Mouse (Mus musculus) forebrain, embryonic 15.5 days (tissue): ENCODE results near the gene Dcn. TPM values are rescaled to one million over a fixed set of nuclear protein-coding genes. Genes with fewer than 3 reads are reported as not detected.

ENCODE experiments used
- ATAC-seq: fragments of 200-750 bp; cut with Nextera tagmentation; replicated peaks from 2 replicates; pipeline ENCODE4 v1.8.0; 2017; ENCODE audit warnings: mild to moderate bottlenecking, moderate TSS enrichment, moderate library complexity
- H3K27ac ChIP-seq: fragments of 300-500 bp; sonication (generic); replicated peaks from 2 replicates; pipeline ENCODE4 v1.5.1; 2015; ENCODE audit warnings: mild to moderate bottlenecking, inconsistent platforms
- H3K27me3 ChIP-seq: fragments of 300-500 bp; sonication (generic); 2 replicates; pipeline ENCODE4 v1.6.1; 2015; ENCODE audit warnings: inconsistent platforms
- H3K36me3 ChIP-seq: fragments of 300-500 bp; sonication (generic); 2 replicates; pipeline ENCODE4 v1.6.1; 2015; ENCODE audit warnings: mild to moderate bottlenecking, inconsistent platforms
- H3K4me1 ChIP-seq: fragments of 300-500 bp; sonication (generic); 2 replicates; pipeline ENCODE4 v1.6.1; 2015; ENCODE audit warnings: inconsistent platforms
- H3K4me2 ChIP-seq: fragments of 300-500 bp; sonication (generic); replicated peaks from 2 replicates; pipeline ENCODE4 v1.6.1; 2015; ENCODE audit warnings: mild to moderate bottlenecking, inconsistent platforms
- H3K4me3 ChIP-seq: fragments of 300-500 bp; sonication (generic); 2 replicates; pipeline ENCODE4 v1.5.1; 2015; ENCODE audit warnings: mild to moderate bottlenecking, inconsistent platforms
- H3K9ac ChIP-seq: fragments of 300-500 bp; sonication (generic); replicated peaks from 2 replicates; pipeline ENCODE4 v1.6.1; 2015; ENCODE audit warnings: mild to moderate bottlenecking, inconsistent platforms
- H3K9me3 ChIP-seq: fragments of 300-500 bp; sonication (generic); 2 replicates; pipeline ENCODE4 v1.6.1; 2016; ENCODE audit warnings: inconsistent platforms
- WGBS: fragments of 180-500 bp; shearing (Covaris S2); methylation state at CpG from one replicate; pipeline ENCODE4 v1.1.7; 2015; ENCODE audit warnings: mixed read lengths; 5-methylcytosine and 5-hydroxymethylcytosine counted together
- polyA plus RNA-seq: library from polyadenylated mRNA; unstranded; fragments of >200 nt; fragmentation: Nextera tagmentation; extraction: Ambion mirVana; gene quantifications from 2 replicates; pipeline ENCODE4 v1.2.1, GENCODE M21; 2015

Dcn gene
- polyA plus RNA-seq, 1 experiment from 2014 or later, result 40.5 TPM

DNA sequence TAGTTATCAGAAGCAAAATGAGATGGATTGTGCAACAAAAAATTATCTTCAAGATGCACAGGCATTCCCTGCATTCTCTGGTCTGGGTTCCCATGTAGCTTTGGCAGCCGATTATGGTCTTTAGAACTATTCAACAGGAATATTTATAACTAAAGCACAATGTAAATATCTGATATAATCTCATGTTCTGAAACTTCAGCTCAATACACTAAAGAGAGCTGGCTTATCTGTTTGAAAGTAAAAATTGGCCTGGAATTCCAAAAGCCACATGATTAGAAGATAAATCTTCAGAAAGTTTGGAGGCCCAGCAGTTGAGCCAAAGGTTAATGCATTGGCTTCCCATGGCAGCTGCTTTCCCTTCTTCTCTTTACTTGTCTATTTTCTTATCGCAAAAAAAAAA lies 4.6 kb downstream of the Dcn start:
- Histone ChIP-seq H3K36me3 (no peaks in the 10 kb centered on the region), H3K27me3 (no peaks in the 10 kb centered on the region), H3K4me1 (peaks cover 8% of the 10 kb centered on the region), H3K4me3 (no peak overlapping the region), H3K4me2 (no peak overlapping the region), H3K27ac (no peak overlapping the region), H3K9ac (no peak overlapping the region), H3K9me3 (no peaks in the 10 kb centered on the region)
- 85% methylated on average over 1 of the region's 2 CpGs for WGBS
- ATAC-seq, result no peak

- no peak overlapping the region for H3K4me2 ChIP-seq
- ATAC-seq, result no peak
- 64% methylated on average over 2 of the region's 2 CpGs for WGBS
- no peaks in the 10 kb centered on the region for H3K4me1 ChIP-seq
- H3K27me3 ChIP-seq, result no peaks in the 10 kb centered on the region
- H3K36me3 ChIP-seq, result no peaks in the 10 kb centered on the region
- no peak overlapping the region for H3K9ac ChIP-seq
- no peaks in the 10 kb centered on the region for H3K9me3 ChIP-seq
- H3K4me3 ChIP-seq, result no peak overlapping the region
- H3K27ac ChIP-seq, result no peak overlapping the region
These were observed 5.7 kb downstream of the Dcn start for GRCm38 (mm10) chr10:97485151-97485550.

DNA sequence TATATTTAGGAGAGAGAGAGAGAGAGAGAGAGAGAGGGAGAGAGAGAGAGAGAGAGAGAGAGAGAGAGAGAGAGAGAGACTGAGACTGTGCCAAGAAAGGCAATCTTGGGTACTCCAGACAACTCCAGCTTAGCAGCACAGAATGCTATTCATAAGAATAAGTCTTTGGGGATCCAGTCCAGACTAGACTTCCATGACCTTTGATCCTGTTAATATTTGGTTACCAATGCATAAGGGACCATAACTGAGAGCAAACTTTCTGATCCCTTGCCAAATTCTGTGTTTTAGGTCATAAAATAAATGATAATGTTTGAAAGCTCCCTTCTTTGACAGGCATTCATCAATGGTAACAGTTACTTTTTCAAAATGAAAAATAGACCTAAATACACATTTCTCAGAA lies 6.7 kb downstream of the Dcn start:
- no peaks in the 10 kb centered on the region for H3K9me3 ChIP-seq
- H3K4me3 ChIP-seq, result no peak overlapping the region
- H3K27me3 ChIP-seq, result no peaks in the 10 kb centered on the region
- H3K36me3 ChIP-seq, result no peaks in the 10 kb centered on the region
- no peak overlapping the region for H3K4me2 ChIP-seq
- no peaks in the 10 kb centered on the region for H3K4me1 ChIP-seq
- ATAC-seq, result no peak
- no peak overlapping the region for H3K9ac ChIP-seq
- H3K27ac ChIP-seq, result no peak overlapping the region

- H3K9me3 ChIP-seq, result no peaks in the 10 kb centered on the region
- H3K4me2 ChIP-seq, result no peak overlapping the region
- H3K4me3 ChIP-seq, result no peak overlapping the region
- ATAC-seq, result no peak
- H3K27me3 ChIP-seq, result no peaks in the 10 kb centered on the region
- no peaks in the 10 kb centered on the region for H3K36me3 ChIP-seq
- 87% methylated on average over 6 of the region's 6 CpGs for WGBS
- H3K9ac ChIP-seq, result no peak overlapping the region
- no peak overlapping the region for H3K27ac ChIP-seq
- H3K4me1 ChIP-seq, result no peaks in the 10 kb centered on the region
These were observed 8.0 kb downstream of the Dcn start for GRCm38 (mm10) chr10:97487269-97487989.

GRCm38 (mm10) chr10:97492367-97492980 lies 13.1 kb downstream of the Dcn start:
- peak; percentile 94 for ATAC-seq
- WGBS, result 20% methylated on average over 4 of the region's 4 CpGs

DNA sequence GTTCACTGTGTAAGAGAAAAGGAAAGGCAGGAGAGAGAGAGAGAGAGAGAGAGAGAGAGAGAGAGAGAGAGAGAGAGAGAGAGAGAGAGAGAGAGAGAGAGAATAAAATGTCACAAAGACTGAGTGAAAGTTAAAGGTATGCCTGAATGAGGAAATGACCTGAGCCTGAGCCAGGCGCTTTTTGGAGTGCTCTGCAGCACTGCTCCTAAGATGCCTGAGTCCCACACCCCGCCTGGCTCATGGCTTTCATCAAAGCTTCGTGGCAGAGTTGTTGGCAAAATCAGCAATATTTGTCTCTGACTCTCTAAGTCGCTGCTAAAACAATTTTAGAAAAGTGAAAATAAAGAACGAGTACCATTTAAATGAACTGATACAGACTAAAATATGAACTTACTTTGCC lies 18.2 kb downstream of the Dcn start:
- H3K4me3 ChIP-seq, result no peak overlapping the region
- no peak for ATAC-seq
- no peaks in the 10 kb centered on the region for H3K36me3 ChIP-seq
- no peaks in the 10 kb centered on the region for H3K9me3 ChIP-seq
- no peaks in the 10 kb centered on the region for H3K27me3 ChIP-seq
- no peak overlapping the region for H3K9ac ChIP-seq
- no peak overlapping the region for H3K4me2 ChIP-seq
- H3K27ac ChIP-seq, result no peak overlapping the region
- 54% methylated on average over 5 of the region's 5 CpGs for whole genome bisulfite sequencing
- no peaks in the 10 kb centered on the region for H3K4me1 ChIP-seq

More at GRCm38 (mm10) chr10:97492367-97492980, 13.1 kb downstream of the Dcn start:
- Histone ChIP-seq H3K27ac (no peak overlapping the region), H3K4me3 (no peak overlapping the region), H3K9ac (no peak overlapping the region), H3K4me2 (no peak overlapping the region), H3K4me1 (no peaks in the 10 kb centered on the region), H3K9me3 (no peaks in the 10 kb centered on the region), H3K36me3 (no peaks in the 10 kb centered on the region), H3K27me3 (no peaks in the 10 kb centered on the region)

DNA sequence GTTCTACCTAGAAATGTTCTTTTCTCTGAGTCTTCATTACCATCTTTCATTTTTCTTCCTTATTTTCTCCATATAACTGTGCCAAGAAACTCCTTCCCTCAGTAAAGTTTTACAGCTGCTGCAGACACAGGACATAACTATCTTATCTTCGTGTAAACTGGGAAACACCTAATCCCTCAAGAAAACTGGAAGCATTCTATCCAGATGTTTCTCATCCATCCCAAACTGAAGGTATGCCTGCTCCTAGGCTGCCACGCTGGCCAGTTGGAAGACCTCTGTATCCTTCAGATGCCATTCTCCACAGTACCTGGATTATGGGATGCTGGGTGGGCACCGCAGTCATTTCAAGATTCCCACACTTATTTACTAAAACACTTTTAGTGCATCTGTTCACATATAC lies 44.0 kb downstream of the Dcn start:
- Histone ChIP-seq H3K4me1 (no peaks in the 10 kb centered on the region), H3K9ac (no peak overlapping the region), H3K27ac (no peak overlapping the region), H3K36me3 (no peaks in the 10 kb centered on the region), H3K27me3 (no peaks in the 10 kb centered on the region), H3K4me2 (no peak overlapping the region), H3K4me3 (no peak overlapping the region), H3K9me3 (no peaks in the 10 kb centered on the region)
- 87% methylated on average over 3 of the region's 3 CpGs for WGBS
- ATAC-seq, result no peak

DNA sequence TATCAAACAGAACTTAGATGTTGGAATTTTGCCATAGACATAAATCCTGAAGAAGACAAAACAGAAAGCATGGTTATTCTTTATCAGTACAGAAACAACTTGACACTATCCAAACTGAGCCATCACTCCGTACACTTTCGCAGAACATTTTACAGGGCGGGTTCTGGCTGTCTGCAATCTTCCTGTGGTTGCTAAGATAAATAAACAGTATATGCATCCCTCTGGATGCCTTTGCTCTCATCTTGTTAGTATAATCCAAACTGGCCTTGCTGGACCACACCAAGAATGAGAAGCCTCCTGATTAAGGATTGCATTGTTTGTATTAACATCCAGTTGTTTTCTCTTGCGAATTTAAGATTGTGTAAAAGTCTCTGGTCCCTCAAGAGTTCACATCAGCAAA lies 56.3 kb downstream of the Dcn start:
- H3K4me1 ChIP-seq, result no peaks in the 10 kb centered on the region
- H3K4me3 ChIP-seq, result no peak overlapping the region
- H3K27ac ChIP-seq, result no peak overlapping the region
- no peaks in the 10 kb centered on the region for H3K27me3 ChIP-seq
- H3K9me3 ChIP-seq, result no peaks in the 10 kb centered on the region
- no peak overlapping the region for H3K9ac ChIP-seq
- no peaks in the 10 kb centered on the region for H3K36me3 ChIP-seq
- H3K4me2 ChIP-seq, result no peak overlapping the region
- ATAC-seq, result no peak
- 88% methylated on average over 4 of the region's 4 CpGs for WGBS

- Histone ChIP-seq H3K4me2 (no peak overlapping the region), H3K4me3 (no peak overlapping the region), H3K27me3 (no peaks in the 10 kb centered on the region), H3K36me3 (no peaks in the 10 kb centered on the region), H3K9me3 (no peaks in the 10 kb centered on the region), H3K27ac (no peak overlapping the region), H3K4me1 (no peaks in the 10 kb centered on the region), H3K9ac (no peak overlapping the region)
- 89% methylated on average over 2 of the region's 2 CpGs for WGBS
- no peak for ATAC-seq
These were observed 57.5 kb downstream of the Dcn start for GRCm38 (mm10) chr10:97536921-97537320.

GRCm38 (mm10) chr10:97538202-97538601 lies 58.8 kb downstream of the Dcn start:
- H3K4me2 ChIP-seq, result no peak overlapping the region
- H3K36me3 ChIP-seq, result no peaks in the 10 kb centered on the region
- H3K9me3 ChIP-seq, result no peaks in the 10 kb centered on the region
- H3K4me1 ChIP-seq, result no peaks in the 10 kb centered on the region
- no peak for ATAC-seq
- H3K9ac ChIP-seq, result no peak overlapping the region
- H3K27me3 ChIP-seq, result no peaks in the 10 kb centered on the region
- WGBS, result 98% methylated on average over 4 of the region's 4 CpGs
- no peak overlapping the region for H3K27ac ChIP-seq
- H3K4me3 ChIP-seq, result no peak overlapping the region

DNA sequence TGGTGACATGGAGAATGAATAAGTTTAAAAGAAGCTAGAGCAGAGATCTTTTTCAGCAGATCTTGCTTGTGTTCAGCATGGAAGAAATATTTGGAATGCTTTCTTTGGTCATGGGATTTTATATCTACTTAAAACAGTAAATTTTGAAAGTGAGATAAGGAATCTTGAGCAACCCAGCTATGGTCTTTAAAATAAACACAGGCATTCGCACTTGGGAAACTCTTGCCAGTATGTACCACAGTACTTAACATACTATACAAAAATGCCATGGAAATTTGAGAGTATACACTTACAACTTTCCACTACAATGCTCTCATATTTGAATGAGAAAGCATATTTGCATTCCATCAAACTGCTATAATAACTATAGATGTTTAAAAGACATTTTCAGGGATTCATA lies 68.3 kb downstream of the Dcn start:
- Histone ChIP-seq H3K4me3 (no peak overlapping the region), H3K27me3 (no peaks in the 10 kb centered on the region), H3K36me3 (no peaks in the 10 kb centered on the region), H3K4me1 (no peaks in the 10 kb centered on the region), H3K9me3 (no peaks in the 10 kb centered on the region), H3K9ac (no peak overlapping the region), H3K27ac (no peak overlapping the region), H3K4me2 (no peak overlapping the region)
- WGBS, result 87% methylated on average over 1 of the region's 1 CpGs
- no peak for ATAC-seq

GRCm38 (mm10) chr10:97564957-97565856 lies 85.8 kb downstream of the Dcn start, which contains the start of gene Lum:
Lum (plus strand) TSS chr10:97565128.
- 50% methylated on average over 10 of the region's 10 CpGs for WGBS
- Histone ChIP-seq H3K4me3 (no peak within 1 kb of the TSS), H3K4me2 (no peak within 1 kb of the TSS), H3K27me3 (no peaks in the 10 kb centered on the region), H3K9me3 (no peaks in the 10 kb centered on the region), H3K4me1 (peaks cover 4% of the 10 kb centered on the region; the same call in 1 of the 2 replicates), H3K27ac (no peak within 1 kb of the TSS; the same call in 1 of the 2 replicates), H3K36me3 (no peaks in the 10 kb centered on the region), H3K9ac (no peak within 1 kb of the TSS)
- peak; percentile 64; the same call in 1 of the 2 replicates for ATAC-seq
